Mouse (Mus musculus): Measurements from ENCODE around the gene Bahd1.

The Bahd1 gene

GRCm38 (mm10) chr2:118899306-118899705, 871 bp upstream of the Bahd1 start:
- DNase-seq: no peak

DNA sequence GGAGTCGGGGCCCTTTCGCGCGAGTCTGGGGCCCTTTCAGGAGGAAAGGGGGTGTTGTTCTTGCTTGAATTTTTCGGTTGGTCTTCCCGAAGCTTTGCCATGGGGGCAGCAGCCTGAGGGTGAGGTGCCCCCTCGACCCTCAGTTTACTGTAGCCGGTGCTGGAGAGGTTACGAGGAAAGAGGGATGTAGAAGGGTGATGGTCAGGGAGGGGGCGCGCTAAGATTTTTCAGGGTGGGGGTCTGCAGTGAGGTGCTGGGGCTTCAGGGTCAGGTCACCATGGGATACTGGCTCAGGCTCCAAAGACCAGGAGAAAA, 606 bp downstream of the Bahd1 start:
- DNase-seq: no peak

DNA sequence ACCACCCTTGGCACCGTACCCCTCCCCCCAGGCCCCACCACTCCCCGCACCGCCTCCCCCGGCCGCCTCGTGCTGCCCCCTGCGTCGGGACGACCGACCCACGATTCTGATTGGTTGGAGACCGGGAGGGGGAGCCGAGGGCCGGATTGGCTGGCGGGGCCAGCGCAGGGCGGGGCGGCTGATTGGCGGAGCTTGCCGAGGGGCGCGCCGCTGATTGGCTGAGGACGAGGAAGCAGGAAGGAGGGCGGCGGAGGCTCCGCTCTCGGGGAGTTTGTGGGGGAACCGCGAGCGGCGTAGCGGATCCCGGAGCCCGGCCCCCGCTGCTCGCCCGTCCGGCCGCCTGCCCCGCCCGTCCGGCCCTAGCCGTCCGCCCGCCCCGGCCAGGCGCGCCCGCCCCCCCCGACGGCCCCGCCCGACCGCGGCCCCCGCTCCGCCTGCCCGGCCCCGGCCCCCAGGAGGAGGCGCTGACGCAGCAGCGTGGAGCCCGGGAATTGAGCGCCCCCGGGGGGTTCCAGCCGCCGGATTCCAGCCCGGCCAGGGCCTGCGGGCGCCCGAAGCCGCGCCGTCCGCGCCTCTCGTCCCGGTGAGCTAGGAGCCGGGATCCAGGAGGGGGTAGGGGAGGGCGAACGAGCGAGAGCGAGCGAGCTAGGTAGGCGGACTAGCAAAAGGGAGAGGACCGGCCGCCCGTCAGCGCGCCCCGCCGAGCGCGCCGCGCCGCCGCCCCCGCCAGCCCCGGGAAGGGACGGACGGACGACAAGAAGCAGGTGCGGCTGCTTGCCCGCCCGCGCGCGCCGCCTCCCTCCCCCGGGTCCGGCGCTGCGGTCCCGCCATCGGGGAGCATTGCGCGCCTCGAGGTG, 1.2 kb downstream of the Bahd1 start:
- DNase-seq: peak; percentile 98

GRCm38 (mm10) chr2:118902051-118903025, 2.2 kb downstream of the Bahd1 start:
- peak; percentile 83 for DNase-seq

DNA sequence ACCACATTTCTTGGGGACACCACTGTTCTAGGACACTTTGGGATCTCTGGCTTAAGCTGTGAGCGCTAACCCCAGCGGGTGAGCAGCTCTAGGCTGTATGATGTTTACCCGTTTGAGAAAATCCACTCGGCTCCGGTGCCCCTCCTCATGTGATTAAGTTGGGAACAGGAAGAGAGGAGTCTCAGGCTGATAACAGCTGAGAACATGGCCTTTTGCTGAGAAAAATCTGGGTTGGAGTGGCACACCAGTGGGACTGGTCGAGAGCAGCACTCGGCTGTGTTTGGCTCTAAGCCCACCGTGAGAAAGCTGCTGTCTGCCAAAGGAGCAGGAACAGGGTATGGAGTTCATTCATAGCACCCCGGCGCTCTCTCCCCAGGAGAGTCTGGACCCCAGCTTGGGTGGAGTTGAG, 3.2 kb downstream of the Bahd1 start:
- DNase-seq: no peak

DNA sequence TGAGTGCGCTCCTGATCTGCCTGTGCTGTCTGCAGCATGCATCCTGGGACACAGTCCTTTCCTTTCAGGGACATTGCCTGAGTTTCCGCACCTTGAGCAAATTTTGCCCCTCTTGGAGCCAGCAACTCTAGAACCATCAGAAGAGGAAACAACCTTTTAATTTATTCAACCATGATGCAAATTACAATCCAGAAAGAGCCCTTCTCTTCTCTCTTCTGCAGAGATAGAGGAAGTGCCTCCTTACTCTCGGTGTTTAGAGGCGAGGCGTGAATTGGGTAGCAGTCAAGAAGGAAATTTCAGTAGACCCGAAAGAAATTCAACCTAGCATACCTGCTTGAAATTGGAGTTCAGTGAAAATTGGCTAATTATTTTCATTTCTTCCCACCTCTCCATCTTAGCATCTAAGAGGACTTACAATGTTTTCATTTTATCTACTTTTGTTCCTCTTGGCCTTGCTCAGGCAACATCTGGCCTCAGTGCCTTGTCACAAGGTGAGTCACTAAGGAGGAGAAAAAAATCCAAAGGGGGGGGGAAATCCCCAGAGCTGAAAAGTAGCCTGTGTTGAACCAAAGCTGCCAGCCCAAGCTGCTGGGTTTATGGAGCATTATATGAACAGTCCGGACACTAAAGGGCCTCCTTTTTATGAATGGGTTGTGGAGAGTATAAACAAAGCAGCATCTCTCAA, 5.4 kb downstream of the Bahd1 start:
- DNase-seq: no peak

DNA sequence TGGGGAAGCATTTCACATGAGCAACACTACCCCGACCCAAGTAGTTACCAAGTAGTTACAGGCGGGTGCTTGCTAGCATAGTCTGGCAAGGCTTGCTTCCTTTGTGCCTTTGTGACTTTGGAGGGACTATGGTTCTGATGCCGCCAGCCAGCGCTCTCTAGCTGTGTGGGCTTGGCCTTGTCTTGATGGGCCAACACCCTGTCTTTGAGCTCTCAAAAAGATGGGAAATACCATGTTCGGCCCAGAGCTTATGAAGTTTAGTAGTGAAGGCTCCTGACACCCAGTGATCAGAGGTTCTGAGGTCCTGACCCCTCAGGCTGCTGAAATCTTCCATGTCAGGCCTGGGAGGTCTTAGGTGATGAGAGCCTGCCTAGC, 5.9 kb downstream of the Bahd1 start:
- no peak for DNase-seq

GRCm38 (mm10) chr2:118907781-118908180, 7.6 kb downstream of the Bahd1 start:
- DNase-seq: no peak

- no peak for DNase-seq
Measured at GRCm38 (mm10) chr2:118909151-118909550, 9.0 kb downstream of the Bahd1 start.

DNA sequence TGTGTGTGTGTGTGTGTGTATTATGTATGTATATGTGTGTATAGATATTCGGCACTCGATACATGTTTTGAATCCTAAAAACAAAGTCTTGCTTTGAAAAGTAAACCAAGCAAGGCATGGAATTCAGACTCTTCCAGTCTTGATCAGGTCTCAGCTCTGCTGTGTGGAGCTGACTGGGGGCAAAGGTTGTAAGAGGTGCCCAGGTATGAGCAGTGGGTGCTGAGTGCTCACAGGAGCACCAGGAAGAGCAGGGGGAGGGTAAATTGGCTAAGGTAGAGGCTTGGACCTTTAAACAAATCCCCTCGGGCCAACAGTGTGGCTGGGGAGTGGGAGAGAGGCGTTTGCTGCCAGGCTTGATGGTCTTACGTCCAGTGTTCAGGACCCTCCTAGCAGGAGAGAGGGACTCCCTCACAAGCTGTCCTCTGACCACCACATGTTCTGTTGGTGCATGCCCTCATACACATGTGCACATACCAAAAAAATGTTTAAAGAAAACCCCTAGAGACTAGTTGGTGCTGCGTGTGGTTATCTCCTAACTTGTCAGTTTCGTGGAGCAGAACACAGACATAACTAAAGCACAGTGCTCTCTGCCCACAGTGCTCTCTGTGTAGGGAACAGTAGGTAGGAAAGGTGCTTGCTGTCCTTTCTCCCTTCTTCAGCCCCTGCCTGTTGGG, 10.6 kb downstream of the Bahd1 start:
- DNase-seq: no peak

DNA sequence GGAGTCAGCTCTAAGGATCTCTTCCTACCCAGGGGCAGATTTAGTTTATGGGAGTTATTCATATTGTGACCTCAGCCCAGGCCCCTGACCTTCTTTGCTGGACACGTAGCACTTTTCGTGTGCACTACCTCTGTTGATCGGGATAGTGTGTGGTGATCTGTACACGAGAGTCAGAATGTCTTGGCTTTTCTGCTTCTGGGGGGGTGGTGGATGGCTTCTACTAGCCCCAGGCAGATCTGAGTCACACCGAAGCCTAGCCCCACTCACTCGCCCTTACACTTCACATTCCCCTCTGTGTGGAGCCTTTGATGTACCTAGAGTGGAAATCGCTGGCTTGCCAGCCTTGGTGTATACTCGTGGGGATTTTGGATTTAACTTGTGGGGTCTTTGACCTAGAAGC, 12.5 kb downstream of the Bahd1 start:
- DNase-seq: no peak

DNA sequence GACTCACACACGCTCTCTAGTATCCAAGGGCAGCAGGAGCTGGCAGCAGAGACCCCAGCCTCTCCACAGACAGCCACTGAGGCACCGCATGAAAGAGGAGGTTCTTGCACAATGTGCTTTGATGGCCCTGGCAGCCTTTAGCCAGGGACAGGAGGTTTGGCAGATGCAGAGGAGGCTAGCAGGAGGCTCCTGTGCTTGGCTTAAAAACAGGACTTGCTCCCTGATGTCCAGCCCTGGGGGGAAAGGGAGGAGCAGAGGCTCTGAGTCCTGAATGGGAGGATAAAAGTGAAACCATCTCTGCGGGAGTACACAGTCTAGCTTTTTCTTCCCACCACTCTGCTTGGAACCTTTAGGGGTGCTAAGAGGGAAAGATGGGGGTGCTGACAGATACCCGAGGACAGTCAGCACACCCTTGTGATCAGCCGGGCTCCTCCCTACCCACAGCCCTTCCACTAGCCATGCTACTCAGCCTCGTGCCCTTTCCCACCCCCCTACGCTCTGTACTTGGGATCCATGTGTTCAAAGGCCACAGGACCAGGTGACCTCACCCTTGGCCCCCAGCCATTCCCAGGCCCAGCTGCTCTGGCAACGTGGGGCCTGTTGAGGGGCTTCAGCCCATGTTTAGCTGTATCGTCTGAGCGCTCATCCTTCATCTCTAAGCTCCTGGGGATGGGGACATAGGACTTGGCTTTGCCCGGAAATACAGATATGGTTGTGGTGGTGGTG, 13.5 kb downstream of the Bahd1 start:
- DNase-seq: no peak

GRCm38 (mm10) chr2:118914685-118915084, 14.5 kb downstream of the Bahd1 start:
- DNase-seq: no peak

- peak; percentile 46 for DNase-seq
Measured at GRCm38 (mm10) chr2:118916436-118916835, 16.3 kb downstream of the Bahd1 start.

GRCm38 (mm10) chr2:118918543-118918942, 18.4 kb downstream of the Bahd1 start:
- no peak for DNase-seq

GRCm38 (mm10) chr2:118920428-118920827, 20.3 kb downstream of the Bahd1 start:
- no peak for DNase-seq

GRCm38 (mm10) chr2:118925952-118926351, 25.8 kb downstream of the Bahd1 start:
- DNase-seq: no peak

DNA sequence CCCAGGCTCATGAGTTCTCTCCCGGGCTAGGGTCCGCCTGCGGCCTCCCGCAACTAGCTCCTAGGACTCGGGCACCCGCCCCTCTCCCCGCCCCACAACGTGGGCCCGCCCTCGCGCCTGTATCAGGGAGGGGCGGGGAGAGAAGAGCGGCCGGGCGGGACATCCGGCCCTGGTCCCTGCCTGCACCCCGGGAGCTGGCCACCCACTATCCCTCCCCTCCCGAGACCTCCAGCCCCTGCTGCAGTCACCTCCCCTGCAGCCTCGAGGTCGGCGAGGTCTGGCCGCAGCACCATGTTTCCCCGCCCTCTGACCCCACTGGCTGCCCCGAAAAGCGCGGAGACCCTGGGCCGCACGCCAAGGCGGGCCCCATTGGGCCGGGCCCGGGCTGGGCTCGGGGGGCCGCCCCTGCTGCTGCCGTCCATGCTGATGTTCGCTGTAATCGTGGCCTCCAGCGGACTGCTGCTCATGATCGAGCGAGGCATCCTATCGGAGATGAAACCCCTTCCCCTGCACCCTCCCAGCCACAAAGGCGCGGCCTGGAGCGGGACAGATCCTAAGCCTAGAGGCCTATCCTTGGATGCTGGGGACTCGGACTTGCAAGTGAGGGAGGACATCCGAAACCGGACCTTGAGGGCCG, 26.3 kb downstream of the Bahd1 start, which contains the start of gene Chst14:
Gene Chst14, plus strand, starts transcription at position 136 of the 637 bp plus-strand sequence.
- DNase-seq: peak; percentile 88

DNA sequence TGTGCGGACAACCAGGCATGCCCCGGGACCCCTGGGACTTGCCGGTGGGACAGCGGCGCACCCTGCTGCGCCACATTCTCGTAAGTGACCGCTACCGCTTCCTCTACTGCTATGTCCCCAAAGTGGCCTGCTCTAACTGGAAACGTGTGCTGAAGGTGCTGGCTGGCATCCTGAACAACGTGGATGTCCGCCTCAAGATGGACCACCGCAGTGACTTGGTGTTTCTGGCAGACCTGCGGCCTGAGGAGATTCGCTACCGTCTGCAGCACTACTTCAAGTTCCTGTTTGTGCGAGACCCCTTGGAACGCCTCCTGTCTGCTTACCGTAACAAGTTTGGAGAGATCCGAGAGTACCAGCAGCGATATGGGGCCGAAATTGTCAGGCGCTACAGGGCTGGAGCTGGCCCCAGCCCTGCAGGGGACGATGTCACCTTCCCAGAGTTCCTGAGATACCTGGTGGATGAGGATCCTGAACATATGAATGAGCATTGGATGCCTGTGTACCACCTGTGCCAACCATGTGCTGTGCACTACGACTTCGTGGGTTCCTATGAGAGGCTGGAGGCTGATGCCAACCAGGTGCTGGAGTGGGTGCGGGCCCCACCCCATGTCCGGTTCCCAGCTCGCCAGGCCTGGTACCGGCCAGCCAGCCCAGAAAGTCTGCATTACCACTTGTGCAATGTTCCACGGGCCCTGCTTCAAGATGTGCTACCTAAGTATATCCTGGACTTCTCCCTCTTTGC, 27.0 kb downstream of the Bahd1 start:
- DNase-seq: no peak

GRCm38 (mm10) chr2:118941341-118941740, 41.2 kb downstream of the Bahd1 start:
- no peak for DNase-seq

GRCm38 (mm10) chr2:118943232-118943631, 43.1 kb downstream of the Bahd1 start:
- DNase-seq: no peak

Data from kidney, postnatal 14 days (tissue).